ENCODE assay signal across 8 mouse cellular contexts in the genomic region with DNA sequence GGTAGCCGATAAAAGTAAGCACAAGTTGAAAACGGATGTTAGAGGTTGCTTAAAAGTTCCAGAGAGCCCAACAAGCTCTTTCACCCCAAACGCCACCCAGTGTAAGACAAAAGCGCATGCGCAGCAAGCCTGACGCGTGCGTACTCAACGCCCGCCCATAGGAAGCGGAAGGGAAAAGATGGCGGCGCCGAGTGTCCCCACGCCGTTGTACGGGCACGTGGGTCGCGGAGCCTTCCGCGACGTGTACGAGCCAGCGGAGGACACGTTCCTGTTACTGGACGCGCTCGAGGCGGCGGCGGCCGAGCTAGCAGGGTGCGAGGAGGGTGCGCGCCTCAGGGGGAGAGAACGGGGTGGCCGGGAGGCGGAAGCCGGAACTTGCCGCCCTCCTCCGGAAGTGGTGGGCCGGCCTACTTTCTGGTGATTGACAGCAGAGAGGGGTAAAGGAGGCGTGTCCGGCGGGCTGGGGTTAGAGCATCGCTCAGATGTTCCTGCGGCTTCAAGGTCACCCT. TPM values are rescaled to one million over a fixed set of nuclear protein-coding genes. Genes with fewer than 3 reads are reported as not detected.
A peak's percentile ranks its signal among the peaks of the same experiment; 100 is the strongest.
DNase-seq lines count a peak whose midpoint lies in the region; ATAC-seq and TF ChIP-seq lines count a peak whose summit lies in the region.

A gene (plus strand): TSS at position 111 of the 509 bp plus-strand sequence.

- TF ChIP-seq POLR2A in liver, adult 2 months (IDR thresholded peaks at IDR 0.05; ENCODE audit: extremely low read depth, insufficient read depth, low read length) = 0 out of 2 replicates have a peak, but pooled peaks have one; percentile 38
- TF ChIP-seq POLR2A in myocyte (IDR thresholded peaks at IDR 0.05; ENCODE audit: insufficient read length, low read depth) = peak; percentile 73

- peak within 1 kb of the TSS; percentile 34 for H3ac ChIP-seq in myocyte (ENCODE audit: control insufficient read depth, insufficient read length)

- no peaks in the 10 kb centered on the region for H3K27me3 ChIP-seq in heart, embryonic 11.5 days (ENCODE audit: control insufficient read depth, insufficient read depth, low read length)
- no peaks in the 10 kb centered on the region for H3K27me3 ChIP-seq in kidney, embryonic 16.5 days (ENCODE audit: insufficient read depth, low read length)
- no peaks in the 10 kb centered on the region for H3K27me3 ChIP-seq in liver, adult 2 months (ENCODE audit: control insufficient read depth, insufficient read depth, low read length)
- no peaks in the 10 kb centered on the region for H3K27me3 ChIP-seq in myocyte (ENCODE audit: control insufficient read depth, insufficient read depth, insufficient read length)
- no peaks in the 10 kb centered on the region for H3K27me3 ChIP-seq in splenic B cell, adult 2 months (ENCODE audit: control insufficient read depth, insufficient read depth, low read length, poor library complexity, severe bottlenecking)

- WGBS in heart, embryonic 11.5 days (ENCODE audit: insufficient replicate concordance) = under 1% methylated on average over 48 of the region's 48 CpGs
- under 1% methylated on average over 48 of the region's 48 CpGs for WGBS in kidney, embryonic 16.5 days
- under 1% methylated on average over 48 of the region's 48 CpGs for WGBS in liver, adult 2 months

- peak within 1 kb of the TSS; percentile 60 for H3K4me2 ChIP-seq in heart, embryonic 11.5 days
- peak within 1 kb of the TSS; percentile 67 for H3K4me2 ChIP-seq in kidney, embryonic 16.5 days (replicated peaks; ENCODE audit: low read depth, low read length)
- peak within 1 kb of the TSS; percentile 77 for H3K4me2 ChIP-seq in myocyte (ENCODE audit: low read depth)

- peak within 1 kb of the TSS; percentile 80 for H3K4me3 ChIP-seq in heart, embryonic 11.5 days (ENCODE audit: low read depth, low read length)
- H3K4me3 ChIP-seq in kidney, embryonic 16.5 days (ENCODE audit: low read length) = peak within 1 kb of the TSS; percentile 87
- H3K4me3 ChIP-seq in liver, adult 2 months (ENCODE audit: insufficient read depth, low read depth, low read length) = peak within 1 kb of the TSS; percentile 89
- peak within 1 kb of the TSS; percentile 23 for H3K4me3 ChIP-seq in myocyte

- DNase-seq in B cell, adult 2 months = peak; percentile 96 to 97
- DNase-seq in brain, adult 2 months (ENCODE audit: low read depth, low spot score) = peak; percentile 97
- peak; percentile 83 for DNase-seq in liver, adult 2 months (ENCODE audit: extremely low read depth, low read depth, low spot score)
- DNase-seq in splenic B cell, adult 2 months (ENCODE audit: low read depth, low spot score) = peak; percentile 97

- peak; percentile 99 for ATAC-seq in erythroblast, adult 5-6 weeks (replicated peaks; ENCODE audit: low FRiP score, poor library complexity, severe bottlenecking)
- peak; percentile 96 for ATAC-seq in heart, embryonic 11.5 days (replicated peaks; ENCODE audit: insufficient number of reproducible peaks, low FRiP score, low TSS enrichment)
- peak; percentile 99 for ATAC-seq in kidney, embryonic 16.5 days (ENCODE audit: low FRiP score, low TSS enrichment)

- H3K9me3 ChIP-seq in heart, embryonic 11.5 days (replicated peaks; ENCODE audit: control insufficient read depth, low read length) = no peaks in the 10 kb centered on the region
- H3K9me3 ChIP-seq in kidney, embryonic 16.5 days (ENCODE audit: low read length) = 0 out of 2 replicates have a peak, but pooled peaks cover 4% of the 10 kb centered on the region

- peak within 1 kb of the TSS; percentile 97 for H3K27ac ChIP-seq in heart, embryonic 11.5 days (ENCODE audit: low read depth, low read length)
- H3K27ac ChIP-seq in kidney, embryonic 16.5 days (ENCODE audit: low read length) = peak within 1 kb of the TSS; percentile 98
- peak within 1 kb of the TSS; percentile 95 for H3K27ac ChIP-seq in liver, adult 2 months (replicated peaks; ENCODE audit: insufficient read depth, low read depth, low read length)

- no peak for TF ChIP-seq CTCF in liver, adult 2 months (IDR thresholded peaks at IDR 0.05; ENCODE audit: low read depth, low read length)

- H3K4me1 ChIP-seq in heart, embryonic 11.5 days (ENCODE audit: control insufficient read depth, insufficient read depth, low read length) = 0 out of 2 replicates have a peak, but pooled peaks cover 4% of the 10 kb centered on the region
- H3K4me1 ChIP-seq in kidney, embryonic 16.5 days (ENCODE audit: insufficient read depth, low read length) = peaks cover 7% of the 10 kb centered on the region
- no peaks in the 10 kb centered on the region for H3K4me1 ChIP-seq in liver, adult 2 months (ENCODE audit: control insufficient read depth, insufficient read depth, low read length)

- no peaks in the 10 kb centered on the region for H3K79me2 ChIP-seq in liver, adult 2 months (ENCODE audit: control insufficient read depth, insufficient read depth, low read length)
- H3K79me2 ChIP-seq in myocyte (ENCODE audit: control insufficient read depth, insufficient read depth) = no peaks in the 10 kb centered on the region

- H3K9ac ChIP-seq in heart, embryonic 11.5 days (ENCODE audit: low read depth, low read length) = peak within 1 kb of the TSS; percentile 93
- H3K9ac ChIP-seq in kidney, embryonic 16.5 days (replicated peaks; ENCODE audit: low read length) = peak within 1 kb of the TSS; percentile 90
- peak within 1 kb of the TSS; percentile 96 for H3K9ac ChIP-seq in liver, adult 2 months (ENCODE audit: low read depth, low read length)

- no peaks in the 10 kb centered on the region; the same call in 1 of the 2 replicates for H3K36me3 ChIP-seq in heart, embryonic 11.5 days (ENCODE audit: control insufficient read depth, insufficient read depth, low read length)
- peaks cover 17% of the 10 kb centered on the region for H3K36me3 ChIP-seq in kidney, embryonic 16.5 days (ENCODE audit: insufficient read depth, low read length)
- peaks cover 16% of the 10 kb centered on the region; the same call in 1 of the 2 replicates for H3K36me3 ChIP-seq in liver, adult 2 months (ENCODE audit: control insufficient read depth, insufficient read depth, low read length)
- peaks cover 15% of the 10 kb centered on the region for H3K36me3 ChIP-seq in myocyte (ENCODE audit: control insufficient read depth, insufficient read depth)
- 0 out of 2 replicates have a peak, but pooled peaks cover 2% of the 10 kb centered on the region for H3K36me3 ChIP-seq in splenic B cell, adult 2 months (ENCODE audit: control insufficient read depth, insufficient read depth, low read length, poor library complexity, severe bottlenecking)

TF ChIP-seq in myocyte, 11 proteins besides CTCF, POLR2A, EP300 and RAD21:
- TF ChIP-seq POLR2AphosphoS2 (IDR thresholded peaks at IDR 0.05; ENCODE audit: insufficient read length, low read depth) (peak; percentile 80), E2F4 (IDR thresholded peaks at IDR 0.05; ENCODE audit: insufficient read depth) (no peak), MAX (IDR thresholded peaks at IDR 0.05; ENCODE audit: low read depth) (no peak)

RNA-seq across cellular contexts. Expression of the gene that starts here (rescaled TPM):
- 3.3 and 6.9 TPM in 2 replicates for total RNA-seq in erythroblast, adult 5-6 weeks (2015; ENCODE audit: low replicate concordance)
- 0.43 and 3.6 TPM in 2 replicates for total RNA-seq in erythroblast, adult 5-6 weeks (2017; ENCODE audit: low replicate concordance)
- polyA plus RNA-seq in heart, embryonic 11.5 days (2014; fragmentation: Nextera tagmentation; extraction: Ambion mirVana) = 23.2 and 24.7 TPM in 2 replicates
- polyA plus RNA-seq in kidney, embryonic 16.5 days (2015; fragmentation: Nextera tagmentation; extraction: Ambion mirVana) = 26.5 and 28.1 TPM in 2 replicates
- 7.9 and 9.1 TPM in 2 replicates for total RNA-seq in liver, adult 2 months (2014; rRNA removed)
- 4.0 and 4.9 TPM in 2 replicates for polyA plus RNA-seq in liver, adult 2 months (2012; rRNA removed)
- 6.2 TPM for polyA plus RNA-seq in myocyte (2012; fragmentation: generic; extraction: Trizol)

Comparison
In these comparisons a context has a peak if more than half of its experiments do, and no peak if none do; other contexts are left out.
1. Peak in every context shown above with its lines: DNase-seq, ATAC-seq, H3K4me3 ChIP-seq and H3K27ac ChIP-seq.
2. H3K4me3 ChIP-seq: peak in every context shown above with its lines; median percentile 89 in liver, adult 2 months; 87 in kidney, embryonic 16.5 days; 80 in heart, embryonic 11.5 days; 23 in myocyte.